Mouse (Mus musculus) MEL (cell line): ENCODE measurements at regions not wholly inside any gene's neighbourhood (a gene's known extent, or its start where the extent isn't known, plus 50 kb on each side); places are given as distances from the start of the nearest gene placed in this dataset.

Experiments used
- CHD1 ChIP-seq: IDR thresholded peaks from 2 replicates; pipeline ENCODE4 v1.6.1; 2012; ENCODE audit warnings: low read depth, mild to moderate bottlenecking, inconsistent platforms, low read length, improper control_type of control experiment
- CTCF ChIP-seq, 3 experiments: IDR thresholded peaks in 2 of 3; conservative IDR thresholded peaks in 1 of 3; 2 replicates each; pipeline ENCODE4 v1.5.1; 2011 to 2012; ENCODE audit warnings: low read length in 3 of 3, low read depth in 2 of 3, mild to moderate bottlenecking in 2 of 3, improper control_type of control experiment in 1 of 3, inconsistent platforms in 1 of 3, mixed read lengths in 1 of 3, moderate library complexity in 1 of 3; ENCODE audit not compliant: control insufficient read depth in 1 of 3, insufficient read depth in 1 of 3, poor library complexity in 1 of 3, severe bottlenecking in 1 of 3
- MAX ChIP-seq: IDR thresholded peaks from 2 replicates; pipeline ENCODE4 v1.6.1; 2011; ENCODE audit warnings: low read length, improper control_type of control experiment
- MAZ ChIP-seq: IDR thresholded peaks from 2 replicates; pipeline ENCODE4 v1.6.1; 2012; ENCODE audit warnings: low read depth, mild to moderate bottlenecking, inconsistent platforms, low read length, improper control_type of control experiment
- MEF2A ChIP-seq: IDR thresholded peaks from 2 replicates; pipeline ENCODE4 v1.6.1; 2014; ENCODE audit warnings: low read depth, mild to moderate bottlenecking, inconsistent platforms, low read length, improper control_type of control experiment; ENCODE audit not compliant: poor library complexity, insufficient replicate concordance, severe bottlenecking; ENCODE audit errors: extremely low read depth
- SMC3 ChIP-seq: IDR thresholded peaks from 2 replicates; pipeline ENCODE4 v1.6.1; 2011; ENCODE audit warnings: low read depth, low read length, improper control_type of control experiment
- ZMIZ1 ChIP-seq: IDR thresholded peaks from 2 replicates; pipeline ENCODE4 v1.6.1; 2012; ENCODE audit warnings: low read depth, mild to moderate bottlenecking, inconsistent platforms, low read length, improper control_type of control experiment, moderate library complexity
- ZNF384 ChIP-seq: IDR thresholded peaks from 2 replicates; pipeline ENCODE4 v1.6.1; 2012; ENCODE audit warnings: low read depth, mild to moderate bottlenecking, inconsistent platforms, low read length, improper control_type of control experiment

DNA sequence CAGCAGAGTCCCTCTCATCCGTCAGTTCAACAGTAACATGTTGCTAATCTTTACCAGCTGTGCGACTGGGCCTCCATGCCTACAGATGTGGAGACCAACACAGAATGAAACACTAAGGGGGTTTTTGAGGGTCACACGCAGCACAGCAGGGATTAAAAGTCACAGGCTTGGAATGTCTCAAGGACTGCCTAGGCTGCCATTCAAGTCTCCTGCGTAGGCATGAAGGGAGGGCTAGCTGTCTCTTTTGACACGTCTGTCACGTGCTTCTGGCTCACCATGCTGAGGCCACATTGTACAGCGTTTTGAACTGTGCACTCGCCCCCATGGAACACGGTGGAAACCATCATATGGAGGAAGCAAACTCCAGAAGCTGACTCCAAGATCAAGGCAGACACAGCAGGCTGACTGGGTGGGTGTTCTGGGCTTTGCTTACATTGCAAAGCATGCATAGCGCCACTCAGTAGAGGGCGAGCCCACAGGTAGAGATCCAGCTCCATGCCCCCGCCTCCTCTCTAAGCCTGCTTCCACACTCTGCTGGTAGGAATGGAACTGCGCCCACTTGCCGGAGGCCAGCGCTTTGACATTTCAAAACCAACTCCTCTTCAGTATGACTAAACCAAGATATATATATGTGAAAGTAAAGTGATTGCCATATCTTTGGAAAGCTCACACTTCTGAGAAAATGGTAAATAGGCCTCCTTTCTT, 103.0 kb downstream of the Zbtb18 start:
- no peak for TF ChIP-seq CTCF (IDR thresholded peaks at IDR 0.05 in 2 of 3, conservative IDR thresholded peaks at IDR 0.05 in 1 of 3; ENCODE audit: control insufficient read depth in 1 of 3, insufficient read depth in 1 of 3, low read depth in 2 of 3, low read length in 3 of 3, poor library complexity in 1 of 3, severe bottlenecking in 1 of 3)
- TF ChIP-seq CHD1, result no peak
- TF ChIP-seq MEF2A, result no peak
- no peak for TF ChIP-seq MAX
- no peak for TF ChIP-seq MAZ
- TF ChIP-seq ZMIZ1, result no peak
- no peak for TF ChIP-seq ZNF384
- TF ChIP-seq SMC3, result no peak
